Mouse (Mus musculus) spleen, adult 2 months (tissue): ENCODE results near the gene Zfp706.

Source experiments
- CTCF ChIP-seq: fragments of 200-500 bp; IDR thresholded peaks from 2 replicates; pipeline ENCODE4 v1.5.1; 2011; ENCODE audit warnings: mild to moderate bottlenecking, inconsistent platforms; ENCODE audit not compliant: insufficient read depth, insufficient read length, insufficient replicate concordance; ENCODE audit errors: extremely low read depth
- POLR2A ChIP-seq: fragments of 200-500 bp; IDR thresholded peaks from 2 replicates; pipeline ENCODE4 v1.6.1; 2011; ENCODE audit warnings: low read depth, low read length, inconsistent platforms

GRCm38 (mm10) chr15:36995166-36995565, 12.4 kb downstream of the Zfp706 start:
- TF ChIP-seq CTCF: no peak
- TF ChIP-seq POLR2A: no peak
